Mouse (Mus musculus) C2C12 (cell line): Measurements from ENCODE around the gene Abcg1. TPM values are rescaled to one million over a fixed set of nuclear protein-coding genes. Genes with fewer than 3 reads are reported as not detected.
A peak's percentile ranks its signal among the peaks of the same experiment; 100 is the strongest.

ENCODE experiments used
- H3K27me3 ChIP-seq: one replicate; pipeline ENCODE4 v1.6.1; 2011; ENCODE audit not compliant: control insufficient read depth, insufficient read depth, insufficient read length
- H3K36me3 ChIP-seq: one replicate; pipeline ENCODE4 v1.6.1; 2011; ENCODE audit not compliant: control insufficient read depth, insufficient read depth
- H3K4me3 ChIP-seq: one replicate; pipeline ENCODE4 v1.5.1; 2011; ENCODE audit warnings: mild to moderate bottlenecking, control low read depth; ENCODE audit not compliant: poor library complexity, insufficient read depth, severe bottlenecking
- H3K79me2 ChIP-seq: one replicate; pipeline ENCODE4 v1.6.1; 2011; ENCODE audit not compliant: control insufficient read depth, insufficient read depth
- H3K79me3 ChIP-seq: one replicate; pipeline ENCODE4 v1.6.1; 2011; ENCODE audit warnings: low read depth, control low read depth
- H3ac ChIP-seq: one replicate; pipeline ENCODE3; 2011; ENCODE audit warnings: low read depth; ENCODE audit not compliant: control insufficient read depth, insufficient read length
- CEBPB ChIP-seq: IDR thresholded peaks from one replicate; pipeline ENCODE4 v1.6.1; 2011; ENCODE audit warnings: low read depth, mild to moderate bottlenecking, control low read depth, moderate library complexity
- CTCF ChIP-seq: IDR thresholded peaks from one replicate; pipeline ENCODE4 v1.5.1; 2011; ENCODE audit not compliant: control insufficient read depth, insufficient read depth, insufficient read length
- FOSL1 ChIP-seq: IDR thresholded peaks from one replicate; pipeline ENCODE4 v1.8.0; 2011; ENCODE audit warnings: mild to moderate bottlenecking, low read length; ENCODE audit not compliant: poor library complexity, insufficient read depth, severe bottlenecking
- MAX ChIP-seq: IDR thresholded peaks from one replicate; pipeline ENCODE4 v1.6.1; 2011; ENCODE audit warnings: mild to moderate bottlenecking, control low read depth
- MYOD1 ChIP-seq: IDR thresholded peaks from one replicate; pipeline ENCODE4 v1.6.1; 2011; ENCODE audit warnings: low read depth; ENCODE audit not compliant: control insufficient read depth, insufficient read length
- MYOG ChIP-seq: IDR thresholded peaks from one replicate; pipeline ENCODE4 v1.6.1; 2011; ENCODE audit not compliant: control insufficient read depth, insufficient read length; ENCODE audit errors: extremely low read depth
- USF1 ChIP-seq: IDR thresholded peaks from one replicate; pipeline ENCODE4 v1.6.1; 2011; ENCODE audit warnings: low read depth, mild to moderate bottlenecking, control low read depth, moderate library complexity
- long read RNA-seq, 2 experiments: library from polyadenylated mRNA; unstranded; transcript quantifications; one replicate each; pipeline ENCODE4 v2.0.0; 2019 to 2020
- polyA plus RNA-seq: library from polyadenylated mRNA; unstranded; fragments of >200 nt; fragmentation: generic; extraction: Trizol; gene quantifications from one replicate; pipeline ENCODE4 v1.2.1, GENCODE M21; 2012; ENCODE audit warnings: missing spikeins

Gene Abcg1
- polyA plus RNA-seq = 0.46 TPM
- long read RNA-seq, experiment 1, full-length matches to known transcripts = 1 of 24 reads
- long read RNA-seq, experiment 1, partial matches to known transcripts = 0 of 24 reads
- long read RNA-seq, experiment 1, other reads (novel, unspliced or antisense) = 23 of 24 reads
- long read RNA-seq, experiment 2 = 0 reads

DNA sequence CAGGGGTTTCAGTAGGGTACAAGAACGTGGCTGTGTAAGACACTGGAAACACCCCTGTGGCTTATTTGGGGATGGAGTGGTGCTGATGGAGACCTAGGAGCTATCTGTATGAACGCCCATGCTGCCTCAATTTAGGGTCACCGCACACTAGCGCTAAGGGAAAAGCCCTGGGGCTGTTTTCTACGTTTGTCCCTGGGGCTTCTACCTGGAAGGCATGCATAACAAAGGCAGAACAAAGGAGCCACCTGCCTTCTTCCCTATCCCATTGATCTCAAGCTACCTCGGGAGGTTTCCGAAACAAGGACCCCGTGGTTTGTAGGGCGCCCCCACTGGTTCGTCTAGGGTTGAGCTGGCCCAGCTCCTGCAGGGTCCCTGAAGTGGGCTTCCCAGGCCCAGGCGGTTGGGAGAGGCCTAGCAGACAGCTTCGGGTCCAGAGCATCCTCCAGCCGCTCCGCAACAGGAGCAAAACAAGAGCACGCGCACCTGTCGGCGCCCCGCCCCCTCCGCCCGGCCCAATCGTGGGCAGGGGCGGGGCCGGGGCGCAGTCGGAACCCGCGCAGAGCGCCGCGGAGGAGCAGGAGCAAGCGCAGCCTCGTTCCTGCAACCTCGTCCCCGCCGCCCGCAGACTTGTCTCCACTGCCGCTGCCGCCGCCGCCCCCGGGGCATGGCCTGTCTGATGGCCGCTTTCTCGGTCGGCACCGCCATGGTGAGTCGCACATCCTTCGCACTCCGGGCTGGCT lies at the start of gene Abcg1:
Gene Abcg1, plus strand, starts transcription at position 525 of the 740 bp plus-strand sequence.
- no peaks in the 10 kb centered on the region for H3K79me3 ChIP-seq
- H3K4me3 ChIP-seq = peak within 1 kb of the TSS; percentile 18
- H3K27me3 ChIP-seq = peaks cover 16% of the 10 kb centered on the region
- H3K79me2 ChIP-seq = no peaks in the 10 kb centered on the region
- no peaks in the 10 kb centered on the region for H3K36me3 ChIP-seq
- TF ChIP-seq MYOD1 = no peak
- no peak for TF ChIP-seq MAX
- TF ChIP-seq FOSL1 = no peak
- no peak for TF ChIP-seq CTCF
- no peak for TF ChIP-seq USF1
- no peak for TF ChIP-seq MYOG
- TF ChIP-seq CEBPB = no peak
- no peak within 1 kb of the TSS for H3ac ChIP-seq

DNA sequence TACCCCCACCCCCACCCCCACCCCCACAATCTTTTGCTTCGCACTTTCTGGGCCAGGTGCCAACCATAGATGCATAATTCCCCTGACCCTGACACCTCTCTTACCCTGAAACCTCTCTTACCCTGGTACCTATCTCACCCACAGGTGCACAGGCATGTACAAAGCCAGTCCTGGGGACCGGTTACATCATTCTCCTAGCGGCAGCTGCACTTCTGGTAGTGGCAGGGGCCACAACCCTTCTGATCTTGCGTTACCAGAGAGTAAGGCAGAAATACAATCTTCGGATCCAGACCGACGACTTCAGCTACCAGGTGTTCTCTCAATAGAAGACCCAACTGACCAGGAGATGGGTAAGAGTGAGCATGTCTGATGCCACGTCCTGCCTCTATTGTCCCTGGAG lies 49.1 kb upstream of the Abcg1 start:
- Histone ChIP-seq H3K79me3 (no peaks in the 10 kb centered on the region), H3ac (no peak overlapping the region), H3K27me3 (no peaks in the 10 kb centered on the region), H3K36me3 (no peaks in the 10 kb centered on the region), H3K4me3 (no peak overlapping the region), H3K79me2 (no peaks in the 10 kb centered on the region)
- TF ChIP-seq MAX (no peak), MYOG (no peak), CTCF (no peak), MYOD1 (no peak), CEBPB (no peak), USF1 (no peak), FOSL1 (no peak)

DNA sequence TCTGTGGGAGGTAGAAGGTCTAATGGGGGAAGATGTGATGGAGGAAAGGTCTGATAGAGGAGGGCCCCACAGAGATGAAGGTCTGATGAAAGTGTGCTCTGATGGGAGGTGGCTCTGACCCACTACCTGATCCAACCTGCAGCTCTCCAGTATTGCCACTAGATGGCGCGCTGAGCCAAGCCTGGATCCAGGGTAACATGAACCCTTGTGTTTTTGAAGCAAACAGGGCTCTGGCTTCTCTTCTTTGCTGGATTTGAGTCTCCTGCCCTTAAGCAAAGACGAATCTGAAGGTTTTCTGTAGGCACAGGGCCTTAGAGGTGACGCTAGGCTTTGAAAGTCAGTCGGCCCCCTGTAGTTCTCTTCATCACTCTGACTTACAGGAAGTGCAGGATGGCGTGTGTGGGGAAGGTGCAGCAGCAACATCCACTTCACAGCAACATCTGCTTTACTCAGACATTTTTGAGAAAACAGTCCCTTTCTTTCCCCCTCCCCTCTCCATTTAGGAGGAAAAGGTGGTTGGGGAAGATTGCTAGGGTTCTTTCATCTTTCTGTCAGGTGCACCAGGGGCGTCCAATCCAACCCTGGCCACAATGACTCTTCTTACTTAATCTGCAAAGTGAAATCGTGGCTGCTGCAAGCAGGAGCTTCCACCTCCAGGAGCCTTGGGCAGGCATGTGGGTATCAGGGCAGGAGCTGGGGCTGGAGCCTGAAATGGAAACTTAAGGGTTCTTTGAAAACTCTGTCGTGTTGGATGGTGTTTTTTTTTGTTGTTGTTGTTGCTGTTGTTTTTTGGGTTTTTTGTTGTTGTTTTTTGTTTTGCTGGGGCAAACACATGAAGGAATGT lies 45.7 kb upstream of the Abcg1 start:
- Histone ChIP-seq H3K27me3 (no peaks in the 10 kb centered on the region), H3K36me3 (no peaks in the 10 kb centered on the region), H3ac (no peak overlapping the region), H3K79me3 (no peaks in the 10 kb centered on the region), H3K4me3 (no peak overlapping the region), H3K79me2 (no peaks in the 10 kb centered on the region)
- no peak for TF ChIP-seq FOSL1
- peak; percentile 77 for TF ChIP-seq CTCF
- TF ChIP-seq MAX = no peak

DNA sequence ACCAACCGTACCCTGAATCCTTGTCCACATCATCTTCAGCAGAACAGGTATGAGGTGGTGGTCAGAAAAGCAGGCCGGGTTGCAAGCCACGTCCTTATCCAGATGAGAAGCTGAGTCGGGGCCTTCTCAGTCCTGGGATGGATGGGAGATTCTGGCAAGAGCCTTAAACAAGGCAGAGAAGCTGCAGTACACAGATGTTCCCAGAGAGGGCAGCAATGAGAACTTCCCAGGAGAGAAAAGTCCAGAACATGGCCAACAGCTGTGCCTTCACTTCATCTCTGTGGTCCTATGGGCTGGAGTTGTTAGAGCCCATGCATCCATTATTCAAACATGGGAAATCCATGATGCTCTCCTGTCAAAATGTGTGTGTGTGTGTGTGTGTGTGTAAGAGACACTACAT lies 39.2 kb upstream of the Abcg1 start:
- Histone ChIP-seq H3K27me3 (no peaks in the 10 kb centered on the region), H3K79me3 (no peaks in the 10 kb centered on the region), H3K36me3 (no peaks in the 10 kb centered on the region), H3K4me3 (no peak overlapping the region), H3K79me2 (no peaks in the 10 kb centered on the region), H3ac (no peak overlapping the region)
- TF ChIP-seq MYOG = no peak
- no peak for TF ChIP-seq USF1
- no peak for TF ChIP-seq CEBPB
- TF ChIP-seq CTCF = no peak
- TF ChIP-seq MYOD1 = no peak
- TF ChIP-seq FOSL1 = no peak
- no peak for TF ChIP-seq MAX

DNA sequence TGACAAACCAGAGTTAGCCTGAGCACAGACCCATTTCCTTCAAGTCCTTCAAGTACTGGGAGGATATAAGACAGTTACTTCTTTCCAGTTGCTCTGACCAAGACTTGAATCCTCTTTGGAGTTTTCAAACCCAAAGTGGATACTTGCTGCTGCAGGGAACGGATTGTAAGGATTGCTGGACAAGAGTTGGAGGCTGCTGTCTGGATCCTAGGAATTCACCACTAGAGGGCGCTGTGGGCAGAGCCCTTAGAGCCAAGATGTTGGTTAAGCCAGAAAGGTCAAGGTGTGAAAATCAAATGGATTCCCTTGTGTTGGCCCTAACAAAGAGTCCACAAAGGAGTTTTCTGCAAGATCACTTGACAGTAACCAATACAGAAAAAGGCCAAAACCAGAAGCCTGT lies 38.0 kb upstream of the Abcg1 start:
- Histone ChIP-seq H3K27me3 (no peaks in the 10 kb centered on the region), H3K36me3 (no peaks in the 10 kb centered on the region), H3K4me3 (no peak overlapping the region), H3K79me2 (no peaks in the 10 kb centered on the region), H3ac (no peak overlapping the region), H3K79me3 (no peaks in the 10 kb centered on the region)
- no peak for TF ChIP-seq MAX
- TF ChIP-seq FOSL1 = no peak
- no peak for TF ChIP-seq CTCF
- TF ChIP-seq MYOD1 = no peak
- TF ChIP-seq USF1 = no peak
- TF ChIP-seq MYOG = no peak
- TF ChIP-seq CEBPB = no peak
